Mouse (Mus musculus) kidney, adult 2 months (tissue): ENCODE measurements at regions not wholly inside any gene's neighbourhood (a gene's known extent, or its start where the extent isn't known, plus 50 kb on each side); places are given as distances from the start of the nearest gene placed in this dataset.

Experiments
- DNase-seq: peaks from one replicate; pipeline ENCODE4 v3.0.0; 2021
- H3K27ac ChIP-seq: fragments of 200-500 bp; 2 replicates; pipeline ENCODE4 v1.5.1; 2012; ENCODE audit warnings: low read depth, low read length, control low read depth, inconsistent platforms; ENCODE audit not compliant: insufficient read depth
- H3K27me3 ChIP-seq: fragments of 200-500 bp; replicated peaks from 2 replicates; pipeline ENCODE4 v1.6.1; 2012; ENCODE audit warnings: mild to moderate bottlenecking, moderate library complexity, low read length, inconsistent platforms; ENCODE audit not compliant: control insufficient read depth, insufficient read depth
- H3K36me3 ChIP-seq: fragments of 200-500 bp; 2 replicates; pipeline ENCODE4 v1.6.1; 2012; ENCODE audit warnings: mild to moderate bottlenecking, moderate library complexity, low read length, inconsistent platforms; ENCODE audit not compliant: control insufficient read depth, insufficient read depth
- H3K4me1 ChIP-seq: fragments of 200-500 bp; 2 replicates; pipeline ENCODE4 v1.6.1; 2011; ENCODE audit warnings: low read length; ENCODE audit not compliant: control insufficient read depth, insufficient read depth
- H3K4me3 ChIP-seq: fragments of 200-500 bp; 2 replicates; pipeline ENCODE4 v1.5.1; 2011; ENCODE audit warnings: mild to moderate bottlenecking, low read depth, low read length, control low read depth; ENCODE audit not compliant: insufficient read depth
- CTCF ChIP-seq: fragments of 200-500 bp; conservative IDR thresholded peaks from 2 replicates; pipeline ENCODE4 v1.5.1; 2011; ENCODE audit warnings: low read depth, mild to moderate bottlenecking, control low read depth, low read length, moderate library complexity, mixed read lengths; ENCODE audit not compliant: insufficient read depth, insufficient read length
- POLR2A ChIP-seq: fragments of 200-500 bp; IDR thresholded peaks from one replicate; pipeline ENCODE4 v1.6.1; 2011; ENCODE audit warnings: low read depth, low read length, control low read depth
- WGBS: fragments of 180-500 bp; shearing (Covaris S2); methylation state at CpG from one replicate; pipeline ENCODE4 v1.1.7; 2018; 5-methylcytosine and 5-hydroxymethylcytosine counted together

DNA sequence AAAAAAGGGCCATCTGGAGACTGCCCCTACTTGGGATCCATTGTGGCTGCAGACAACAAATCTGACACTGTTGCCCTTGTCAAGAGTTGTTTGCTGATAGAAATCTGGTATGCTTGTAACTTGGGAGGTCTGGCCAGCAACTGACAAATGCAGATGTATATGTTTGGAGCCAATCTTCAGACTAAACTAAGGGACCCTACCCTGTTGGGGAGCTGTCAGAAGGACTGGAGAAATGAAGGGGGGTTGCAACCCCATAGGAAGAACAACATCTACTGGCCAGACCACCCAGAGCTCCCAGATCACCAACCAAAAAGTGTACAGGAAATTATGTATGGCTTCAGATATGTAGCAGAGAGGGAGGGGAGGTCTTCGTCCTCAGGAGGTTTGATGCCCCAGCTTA lies 54.3 kb upstream of the Pwp1 start:
- no peak for TF ChIP-seq CTCF
- no peak for TF ChIP-seq POLR2A
- WGBS = 58% methylated on average over 1 of the region's 1 CpGs
- no peak for DNase-seq

More for the DNA sequence above, 54.3 kb upstream of the Pwp1 start:
- Histone ChIP-seq H3K36me3 (no peaks in the 10 kb centered on the region), H3K4me3 (no peak overlapping the region), H3K27ac (no peak overlapping the region), H3K4me1 (no peaks in the 10 kb centered on the region), H3K27me3 (no peaks in the 10 kb centered on the region)
